Mouse (Mus musculus) lung, embryonic 15.5 days (tissue): ENCODE results near the gene Hsd3b7. TPM values are rescaled to one million over a fixed set of nuclear protein-coding genes. Genes with fewer than 3 reads are reported as not detected.
A peak's percentile ranks its signal among the peaks of the same experiment; 100 is the strongest.

Source experiments
- ATAC-seq: fragments of 200-750 bp; cut with Nextera tagmentation; 2 replicates; pipeline ENCODE4 v1.8.0; 2017; ENCODE audit warnings: moderate number of reproducible peaks, borderline replicate concordance; ENCODE audit not compliant: low FRiP score, low TSS enrichment; ENCODE audit errors: extremely low read depth
- H3K27ac ChIP-seq: fragments of 300-500 bp; sonication (generic); 2 replicates; pipeline ENCODE4 v1.5.1; 2015; ENCODE audit warnings: moderate library complexity, mild to moderate bottlenecking, inconsistent platforms
- H3K27me3 ChIP-seq: fragments of 300-500 bp; sonication (generic); 2 replicates; pipeline ENCODE4 v1.6.1; 2015; ENCODE audit warnings: inconsistent platforms
- H3K36me3 ChIP-seq: fragments of 300-500 bp; sonication (generic); 2 replicates; pipeline ENCODE4 v1.6.1; 2015; ENCODE audit warnings: inconsistent platforms
- H3K4me1 ChIP-seq: fragments of 300-500 bp; sonication (generic); 2 replicates; pipeline ENCODE4 v1.6.1; 2015; ENCODE audit warnings: inconsistent platforms
- H3K4me2 ChIP-seq: fragments of 300-500 bp; sonication (generic); 2 replicates; pipeline ENCODE4 v1.6.1; 2015; ENCODE audit warnings: inconsistent platforms, mild to moderate bottlenecking, moderate library complexity
- H3K4me3 ChIP-seq: fragments of 300-500 bp; sonication (generic); 2 replicates; pipeline ENCODE4 v1.5.1; 2015; ENCODE audit warnings: mild to moderate bottlenecking, inconsistent platforms
- H3K9ac ChIP-seq: fragments of 300-500 bp; sonication (generic); 2 replicates; pipeline ENCODE4 v1.6.1; 2015; ENCODE audit warnings: inconsistent platforms
- H3K9me3 ChIP-seq: fragments of 300-500 bp; sonication (generic); 2 replicates; pipeline ENCODE4 v1.6.1; 2016; ENCODE audit warnings: inconsistent platforms
- WGBS: fragments of 180-500 bp; shearing (Covaris S2); methylation state at CpG from one replicate; pipeline ENCODE4 v1.1.7; 2015; 5-methylcytosine and 5-hydroxymethylcytosine counted together
- polyA plus RNA-seq: library from polyadenylated mRNA; unstranded; fragments of >200 nt; fragmentation: Nextera tagmentation; extraction: Ambion mirVana; gene quantifications from 2 replicates; pipeline ENCODE4 v1.2.1, GENCODE M21; 2015

Hsd3b7 gene
- polyA plus RNA-seq, 1 experiment from 2014 or later = 24.3 TPM

- 1% methylated on average over 52 of the region's 66 CpGs for WGBS
- Histone ChIP-seq H3K9me3 (no peaks in the 10 kb centered on the region), H3K27me3 (no peaks in the 10 kb centered on the region), H3K4me3 (peak overlapping the region; percentile 93), H3K27ac (peak overlapping the region; percentile 99), H3K36me3 (peaks cover 36% of the 10 kb centered on the region), H3K9ac (peak overlapping the region; percentile 90), H3K4me1 (peaks cover 14% of the 10 kb centered on the region), H3K4me2 (peak overlapping the region; percentile 74)
- ATAC-seq = peak; percentile 61
These were observed 22.7 kb upstream of the Hsd3b7 start for GRCm38 (mm10) chr7:127777474-127778266.

- peak overlapping the region; percentile 15; the same call in 1 of the 2 replicates for H3K27ac ChIP-seq
- peak overlapping the region; percentile 90 for H3K9ac ChIP-seq
- peak overlapping the region; percentile 74 for H3K4me2 ChIP-seq
- peaks cover 14% of the 10 kb centered on the region for H3K4me1 ChIP-seq
- H3K9me3 ChIP-seq = no peaks in the 10 kb centered on the region
- peaks cover 40% of the 10 kb centered on the region for H3K36me3 ChIP-seq
- WGBS = 71% methylated on average over 4 of the region's 4 CpGs
- no peaks in the 10 kb centered on the region for H3K27me3 ChIP-seq
- no peak for ATAC-seq
- peak overlapping the region; percentile 93 for H3K4me3 ChIP-seq
These were observed 22.1 kb upstream of the Hsd3b7 start for GRCm38 (mm10) chr7:127778350-127778749.

GRCm38 (mm10) chr7:127785308-127785707 is 15.1 kb upstream of the Hsd3b7 start, which contains the start of gene Gm49388:
TSS of gene Gm49388 (plus strand) at chr7:127785608.
- Histone ChIP-seq H3K36me3 (peaks cover 93% of the 10 kb centered on the region), H3K4me2 (no peak within 1 kb of the TSS), H3K9ac (no peak within 1 kb of the TSS), H3K9me3 (no peaks in the 10 kb centered on the region), H3K27ac (no peak within 1 kb of the TSS), H3K4me3 (no peak within 1 kb of the TSS), H3K27me3 (no peaks in the 10 kb centered on the region), H3K4me1 (no peaks in the 10 kb centered on the region)
- WGBS = 92% methylated on average over 7 of the region's 7 CpGs
- no peak for ATAC-seq

GRCm38 (mm10) chr7:127797076-127797845 is 3.1 kb upstream of the Hsd3b7 start:
- Histone ChIP-seq H3K4me2 (no peak overlapping the region), H3K27ac (no peak overlapping the region), H3K9ac (no peak overlapping the region), H3K9me3 (no peaks in the 10 kb centered on the region), H3K36me3 (peaks cover 76% of the 10 kb centered on the region), H3K4me3 (no peak overlapping the region), H3K4me1 (peaks cover 12% of the 10 kb centered on the region), H3K27me3 (no peaks in the 10 kb centered on the region)
- 86% methylated on average over 23 of the region's 23 CpGs for WGBS
- no peak for ATAC-seq

GRCm38 (mm10) chr7:127798591-127798990 is 1.8 kb upstream of the Hsd3b7 start:
- H3K9me3 ChIP-seq = no peaks in the 10 kb centered on the region
- WGBS = 86% methylated on average over 4 of the region's 4 CpGs
- H3K36me3 ChIP-seq = peaks cover 63% of the 10 kb centered on the region
- ATAC-seq = no peak
- no peak overlapping the region for H3K4me2 ChIP-seq
- H3K27ac ChIP-seq = no peak overlapping the region
- H3K4me1 ChIP-seq = peaks cover 12% of the 10 kb centered on the region
- H3K27me3 ChIP-seq = no peaks in the 10 kb centered on the region
- H3K9ac ChIP-seq = no peak overlapping the region
- no peak overlapping the region for H3K4me3 ChIP-seq

- Histone ChIP-seq H3K9ac (no peak overlapping the region), H3K36me3 (peaks cover 56% of the 10 kb centered on the region), H3K9me3 (no peaks in the 10 kb centered on the region), H3K4me1 (peaks cover 12% of the 10 kb centered on the region), H3K27ac (no peak overlapping the region), H3K27me3 (no peaks in the 10 kb centered on the region), H3K4me3 (no peak overlapping the region), H3K4me2 (no peak overlapping the region)
- WGBS = 88% methylated on average over 13 of the region's 13 CpGs
- no peak for ATAC-seq
These were observed 1.2 kb upstream of the Hsd3b7 start for GRCm38 (mm10) chr7:127799211-127799610.

- Histone ChIP-seq H3K4me3 (no peak overlapping the region), H3K27ac (no peak overlapping the region), H3K4me1 (peaks cover 12% of the 10 kb centered on the region), H3K9me3 (no peaks in the 10 kb centered on the region), H3K27me3 (no peaks in the 10 kb centered on the region), H3K4me2 (no peak overlapping the region), H3K36me3 (peaks cover 53% of the 10 kb centered on the region), H3K9ac (no peak overlapping the region)
- 95% methylated on average over 1 of the region's 1 CpGs for WGBS
- ATAC-seq = no peak
These were observed 666 bp upstream of the Hsd3b7 start for GRCm38 (mm10) chr7:127799738-127800137.

GRCm38 (mm10) chr7:127801010-127801621 is 712 bp downstream of the Hsd3b7 start:
- H3K4me3 ChIP-seq = peak overlapping the region; percentile 31
- no peaks in the 10 kb centered on the region for H3K9me3 ChIP-seq
- ATAC-seq = no peak
- peaks cover 12% of the 10 kb centered on the region for H3K4me1 ChIP-seq
- no peaks in the 10 kb centered on the region for H3K27me3 ChIP-seq
- 90% methylated on average over 8 of the region's 8 CpGs for WGBS
- H3K36me3 ChIP-seq = peaks cover 40% of the 10 kb centered on the region
- H3K4me2 ChIP-seq = peak overlapping the region; percentile 52
- peak overlapping the region; percentile 18; the same call in 1 of the 2 replicates for H3K9ac ChIP-seq
- 0 out of 2 replicates have a peak overlapping the region, but pooled peaks have one; percentile 13 for H3K27ac ChIP-seq

GRCm38 (mm10) chr7:127802313-127802712 is 1.9 kb downstream of the Hsd3b7 start:
- Histone ChIP-seq H3K27ac (no peak overlapping the region), H3K9ac (no peak overlapping the region), H3K4me3 (no peak overlapping the region), H3K27me3 (no peaks in the 10 kb centered on the region), H3K36me3 (peaks cover 28% of the 10 kb centered on the region), H3K4me1 (peaks cover 12% of the 10 kb centered on the region), H3K9me3 (no peaks in the 10 kb centered on the region), H3K4me2 (no peak overlapping the region)
- WGBS = 89% methylated on average over 17 of the region's 17 CpGs
- no peak for ATAC-seq

GRCm38 (mm10) chr7:127808821-127809220 is 8.4 kb downstream of the Hsd3b7 start:
- 65% methylated on average over 5 of the region's 5 CpGs for WGBS
- Histone ChIP-seq H3K4me3 (no peak overlapping the region), H3K9ac (no peak overlapping the region), H3K27ac (no peak overlapping the region), H3K27me3 (no peaks in the 10 kb centered on the region), H3K4me1 (no peaks in the 10 kb centered on the region), H3K4me2 (no peak overlapping the region), H3K9me3 (no peaks in the 10 kb centered on the region), H3K36me3 (no peaks in the 10 kb centered on the region)
- ATAC-seq = no peak

GRCm38 (mm10) chr7:127809846-127810245 is 9.4 kb downstream of the Hsd3b7 start:
- Histone ChIP-seq H3K27ac (no peak overlapping the region), H3K27me3 (no peaks in the 10 kb centered on the region), H3K4me1 (0 out of 2 replicates have a peak, but pooled peaks cover 4% of the 10 kb centered on the region), H3K9ac (no peak overlapping the region), H3K36me3 (no peaks in the 10 kb centered on the region), H3K9me3 (no peaks in the 10 kb centered on the region), H3K4me2 (no peak overlapping the region), H3K4me3 (no peak overlapping the region)
- WGBS = 97% methylated on average over 1 of the region's 1 CpGs
- ATAC-seq = no peak
